Mouse (Mus musculus): ENCODE results near the gene Clec4f. TPM values are rescaled to one million over a fixed set of nuclear protein-coding genes. Genes with fewer than 3 reads are reported as not detected.

Gene Clec4f
- total RNA-seq, 1 experiment = not detected

GRCm38 (mm10) chr6:83697932-83698331, 41.9 kb upstream of the Clec4f start:
- no peaks in the 10 kb centered on the region for H3K36me3 ChIP-seq (ENCODE audit: control insufficient read depth, insufficient read depth, low read length, poor library complexity, severe bottlenecking)
- no peak for DNase-seq (ENCODE audit: low read depth, low spot score)
- H3K4me3 ChIP-seq (ENCODE audit: insufficient read depth in 1 of 2, low read depth in 1 of 2, low read length in 2 of 2, poor library complexity in 1 of 2, severe bottlenecking in 1 of 2) = peak overlapping the region; percentile 8 to 38; a peak in 2 of 4 replicates
- H3K9me3 ChIP-seq (ENCODE audit: control insufficient read depth, insufficient read depth, low read depth, low read length) = no peaks in the 10 kb centered on the region
- H3K27ac ChIP-seq (ENCODE audit: insufficient read depth, low read depth, low read length, poor library complexity, severe bottlenecking) = no peak overlapping the region
- TF ChIP-seq MAFK (IDR thresholded peaks at IDR 0.05; ENCODE audit: insufficient read depth, low read depth, low read length) = no peak
- TF ChIP-seq ZNF384 (IDR thresholded peaks at IDR 0.05; ENCODE audit: low read depth, low read length) = no peak
- TF ChIP-seq CHD2 (IDR thresholded peaks at IDR 0.05; ENCODE audit: low read depth, low read length) = no peak
- TF ChIP-seq HCFC1 (IDR thresholded peaks at IDR 0.05; ENCODE audit: borderline replicate concordance, insufficient read depth, low read length) = no peak
- H3K9ac ChIP-seq (ENCODE audit: insufficient read depth, low read depth, low read length, poor library complexity, severe bottlenecking) = no peak overlapping the region
- H3K4me1 ChIP-seq (ENCODE audit: control insufficient read depth in 2 of 2, insufficient read depth in 2 of 2, low read length in 2 of 2, poor library complexity in 1 of 2) = peaks cover 6 to 21% of the 10 kb centered on the region in 2 experiments; a peak in 2 of 4 replicates
- in situ Hi-C loops (cut with MboI; ENCODE audit: low sequenced_read_pairs in 2 of 2, unreplicated experiment in 2 of 2) = no loop called here

GRCm38 (mm10) chr6:83696684-83697083, 40.7 kb upstream of the Clec4f start:
- no peak overlapping the region; a peak in 1 of 4 replicates for H3K4me3 ChIP-seq (ENCODE audit: insufficient read depth in 1 of 2, low read depth in 1 of 2, low read length in 2 of 2, poor library complexity in 1 of 2, severe bottlenecking in 1 of 2)
- H3K9ac ChIP-seq (ENCODE audit: insufficient read depth, low read depth, low read length, poor library complexity, severe bottlenecking) = no peak overlapping the region
- TF ChIP-seq CHD2 (IDR thresholded peaks at IDR 0.05; ENCODE audit: low read depth, low read length) (no peak), ZC3H11A (IDR thresholded peaks at IDR 0.05; ENCODE audit: borderline replicate concordance, low read depth, low read length) (no peak), MAFK (IDR thresholded peaks at IDR 0.05; ENCODE audit: insufficient read depth, low read depth, low read length) (no peak)
- DNase-seq (ENCODE audit: low read depth, low spot score) = no peak
- H3K4me1 ChIP-seq (ENCODE audit: control insufficient read depth in 2 of 2, insufficient read depth in 2 of 2, low read length in 2 of 2, poor library complexity in 1 of 2) = peaks cover 6 to 21% of the 10 kb centered on the region in 2 experiments; a peak in 2 of 4 replicates
- H3K9me3 ChIP-seq (ENCODE audit: control insufficient read depth, insufficient read depth, low read depth, low read length) = no peaks in the 10 kb centered on the region
- in situ Hi-C loops (cut with MboI; ENCODE audit: low sequenced_read_pairs in 2 of 2, unreplicated experiment in 2 of 2) = no loop called here
- H3K27ac ChIP-seq (ENCODE audit: insufficient read depth, low read depth, low read length, poor library complexity, severe bottlenecking) = no peak overlapping the region
- H3K36me3 ChIP-seq (ENCODE audit: control insufficient read depth, insufficient read depth, low read length, poor library complexity, severe bottlenecking) = no peaks in the 10 kb centered on the region

GRCm38 (mm10) chr6:83695731-83696130, 39.7 kb upstream of the Clec4f start:
- Histone ChIP-seq H3K4me1 (ENCODE audit: control insufficient read depth in 2 of 2, insufficient read depth in 2 of 2, low read length in 2 of 2, poor library complexity in 1 of 2) (peaks cover 6 to 21% of the 10 kb centered on the region in 2 experiments; a peak in 2 of 4 replicates), H3K9me3 (ENCODE audit: control insufficient read depth, insufficient read depth, low read depth, low read length) (no peaks in the 10 kb centered on the region), H3K9ac (ENCODE audit: insufficient read depth, low read depth, low read length, poor library complexity, severe bottlenecking) (no peak overlapping the region), H3K27ac (ENCODE audit: insufficient read depth, low read depth, low read length, poor library complexity, severe bottlenecking) (no peak overlapping the region), H3K4me3 (ENCODE audit: insufficient read depth in 1 of 2, low read depth in 1 of 2, low read length in 2 of 2, poor library complexity in 1 of 2, severe bottlenecking in 1 of 2) (no peak overlapping the region), H3K36me3 (ENCODE audit: control insufficient read depth, insufficient read depth, low read length, poor library complexity, severe bottlenecking) (no peaks in the 10 kb centered on the region)
- no peak for DNase-seq (ENCODE audit: low read depth, low spot score)
- TF ChIP-seq CHD2 (IDR thresholded peaks at IDR 0.05; ENCODE audit: low read depth, low read length) = no peak
- TF ChIP-seq HCFC1 (IDR thresholded peaks at IDR 0.05; ENCODE audit: borderline replicate concordance, insufficient read depth, low read length) = no peak
- no peak for TF ChIP-seq ZNF384 (IDR thresholded peaks at IDR 0.05; ENCODE audit: low read depth, low read length)
- no peak for TF ChIP-seq ZC3H11A (IDR thresholded peaks at IDR 0.05; ENCODE audit: borderline replicate concordance, low read depth, low read length)
- no peak for TF ChIP-seq MAFK (IDR thresholded peaks at IDR 0.05; ENCODE audit: insufficient read depth, low read depth, low read length)
- in situ Hi-C loops (cut with MboI; ENCODE audit: low sequenced_read_pairs in 2 of 2, unreplicated experiment in 2 of 2) = no loop called here

GRCm38 (mm10) chr6:83693835-83694234, 37.8 kb upstream of the Clec4f start:
- Histone ChIP-seq H3K9me3 (ENCODE audit: control insufficient read depth, insufficient read depth, low read depth, low read length) (no peaks in the 10 kb centered on the region), H3K4me3 (ENCODE audit: insufficient read depth in 1 of 2, low read depth in 1 of 2, low read length in 2 of 2, poor library complexity in 1 of 2, severe bottlenecking in 1 of 2) (0 out of 4 replicates have a peak overlapping the region, but pooled peaks of 1 of the 2 experiments have one; percentile 31), H3K36me3 (ENCODE audit: control insufficient read depth, insufficient read depth, low read length, poor library complexity, severe bottlenecking) (no peaks in the 10 kb centered on the region), H3K9ac (ENCODE audit: insufficient read depth, low read depth, low read length, poor library complexity, severe bottlenecking) (no peak overlapping the region), H3K27ac (ENCODE audit: insufficient read depth, low read depth, low read length, poor library complexity, severe bottlenecking) (no peak overlapping the region), H3K4me1 (ENCODE audit: control insufficient read depth in 2 of 2, insufficient read depth in 2 of 2, low read length in 2 of 2, poor library complexity in 1 of 2) (peaks cover 6 to 21% of the 10 kb centered on the region in 2 experiments; a peak in 2 of 4 replicates)
- in situ Hi-C loops (cut with MboI; ENCODE audit: low sequenced_read_pairs in 2 of 2, unreplicated experiment in 2 of 2) = loop anchor here in 1 of 2 experiments (5.0 kb wide), 1 partner anchor 53 kb away; no protein-coding TSS in a partner anchor
- no peak for DNase-seq (ENCODE audit: low read depth, low spot score)
- no peak for TF ChIP-seq CHD2 (IDR thresholded peaks at IDR 0.05; ENCODE audit: low read depth, low read length)
- TF ChIP-seq ZC3H11A (IDR thresholded peaks at IDR 0.05; ENCODE audit: borderline replicate concordance, low read depth, low read length) = peak; percentile 47; the same call in 1 of the 2 replicates
- no peak for TF ChIP-seq HCFC1 (IDR thresholded peaks at IDR 0.05; ENCODE audit: borderline replicate concordance, insufficient read depth, low read length)
- TF ChIP-seq ZNF384 (IDR thresholded peaks at IDR 0.05; ENCODE audit: low read depth, low read length) = peak; percentile 95
- TF ChIP-seq MAFK (IDR thresholded peaks at IDR 0.05; ENCODE audit: insufficient read depth, low read depth, low read length) = no peak
